Mouse (Mus musculus): Measurements from ENCODE around the gene Syce3.

GRCm38 (mm10) chr15:89396883-89397282 is 13.4 kb downstream of the Syce3 start:
- TF ChIP-seq CTCF (IDR thresholded peaks at IDR 0.05; ENCODE audit: extremely low read depth, insufficient read length, insufficient replicate concordance, low read depth, low read length), result no peak
- no peak for TF ChIP-seq POLR2A (IDR thresholded peaks at IDR 0.05; ENCODE audit: low read depth, low read length)
